Mouse (Mus musculus) urinary bladder, adult 18-20 months (tissue): ENCODE data around the gene Slc35b3.

Experiments
- DNase-seq, 2 experiments: peaks; one replicate each; pipeline ENCODE4 v3.0.0; 2022; ENCODE audit warnings: low spot score in 2 of 2, mixed read lengths in 2 of 2

The Slc35b3 gene

GRCm38 (mm10) chr13:38938433-38938832 lies 22.2 kb downstream of the Slc35b3 start:
- no peak for DNase-seq

- DNase-seq, result no peak
Observed at GRCm38 (mm10) chr13:38936860-38937471, 23.7 kb downstream of the Slc35b3 start.

GRCm38 (mm10) chr13:38935856-38936446 lies 24.7 kb downstream of the Slc35b3 start:
- no peak for DNase-seq

- DNase-seq, result no peak
Observed at GRCm38 (mm10) chr13:38929843-38930578, 30.7 kb downstream of the Slc35b3 start.

- DNase-seq, result no peak
Observed at GRCm38 (mm10) chr13:38922676-38923075, 38.0 kb downstream of the Slc35b3 start.

GRCm38 (mm10) chr13:38921306-38921705 lies 39.4 kb downstream of the Slc35b3 start:
- DNase-seq, result no peak

GRCm38 (mm10) chr13:38918188-38918885 lies 42.3 kb downstream of the Slc35b3 start:
- DNase-seq, result no peak

- no peak for DNase-seq
Observed at GRCm38 (mm10) chr13:38917556-38917955, 43.1 kb downstream of the Slc35b3 start.

GRCm38 (mm10) chr13:38914771-38915170 lies 45.9 kb downstream of the Slc35b3 start:
- no peak for DNase-seq

- DNase-seq, result no peak
Observed at GRCm38 (mm10) chr13:38892364-38892763, 68.3 kb downstream of the Slc35b3 start.
